Mouse (Mus musculus): ENCODE results near the gene Ampd1.
A peak's percentile ranks its signal among the peaks of the same experiment; 100 is the strongest.

Gene Ampd1

GRCm38 (mm10) chr3:103073771-103074170 lies at the start of gene Ampd1:
TSS of gene Ampd1 (plus strand) at chr3:103074014.
- no peak for DNase-seq (ENCODE audit: low spot score)

- DNase-seq (ENCODE audit: low spot score): no peak
Observed at GRCm38 (mm10) chr3:103026174-103026573, 47.6 kb upstream of the Ampd1 start.

- no peak for DNase-seq (ENCODE audit: low spot score)
Observed at GRCm38 (mm10) chr3:103040285-103040684, 33.5 kb upstream of the Ampd1 start.

GRCm38 (mm10) chr3:103040861-103041379 lies 32.9 kb upstream of the Ampd1 start:
- no peak for DNase-seq (ENCODE audit: low spot score)

- no peak for DNase-seq (ENCODE audit: low spot score)
Observed at GRCm38 (mm10) chr3:103056016-103056595, 17.7 kb upstream of the Ampd1 start.

- peak; percentile 13 for DNase-seq (ENCODE audit: low spot score)
Observed at GRCm38 (mm10) chr3:103057752-103058151, 16.1 kb upstream of the Ampd1 start.

- peak; percentile 96 for DNase-seq (ENCODE audit: low spot score)
Observed at GRCm38 (mm10) chr3:103058207-103059157, 15.3 kb upstream of the Ampd1 start, which contains the start of gene Nras. TSS of gene Nras (plus strand) at chr3:103058285.

GRCm38 (mm10) chr3:103066927-103067326 lies 6.9 kb upstream of the Ampd1 start:
- DNase-seq (ENCODE audit: low spot score): no peak

- DNase-seq (ENCODE audit: low spot score): no peak
Observed at GRCm38 (mm10) chr3:103068971-103069370, 4.8 kb upstream of the Ampd1 start.

- no peak for DNase-seq (ENCODE audit: low spot score)
Observed at GRCm38 (mm10) chr3:103075871-103076270, 2.1 kb downstream of the Ampd1 start.

GRCm38 (mm10) chr3:103076476-103076875 lies 2.7 kb downstream of the Ampd1 start:
- no peak for DNase-seq (ENCODE audit: low spot score)

- no peak for DNase-seq (ENCODE audit: low spot score)
Observed at GRCm38 (mm10) chr3:103079301-103079700, 5.5 kb downstream of the Ampd1 start.

GRCm38 (mm10) chr3:103081051-103081450 lies 7.2 kb downstream of the Ampd1 start:
- no peak for DNase-seq (ENCODE audit: low spot score)

GRCm38 (mm10) chr3:103081861-103082453 lies 8.1 kb downstream of the Ampd1 start:
- DNase-seq (ENCODE audit: low spot score): no peak

- no peak for DNase-seq (ENCODE audit: low spot score)
Observed at GRCm38 (mm10) chr3:103082761-103083160, 8.9 kb downstream of the Ampd1 start.

GRCm38 (mm10) chr3:103085986-103086385 lies 12.2 kb downstream of the Ampd1 start:
- no peak for DNase-seq (ENCODE audit: low spot score)

GRCm38 (mm10) chr3:103091753-103092152 lies 17.9 kb downstream of the Ampd1 start:
- no peak for DNase-seq (ENCODE audit: low spot score)

- DNase-seq (ENCODE audit: low spot score): no peak
Observed at GRCm38 (mm10) chr3:103098662-103099061, 24.8 kb downstream of the Ampd1 start.

GRCm38 (mm10) chr3:103099667-103100066 lies 25.9 kb downstream of the Ampd1 start:
- no peak for DNase-seq (ENCODE audit: low spot score)

GRCm38 (mm10) chr3:103100735-103101134 lies 26.9 kb downstream of the Ampd1 start:
- DNase-seq (ENCODE audit: low spot score): no peak

- DNase-seq (ENCODE audit: low spot score): no peak
Observed at GRCm38 (mm10) chr3:103101194-103101593, 27.4 kb downstream of the Ampd1 start.

- DNase-seq (ENCODE audit: low spot score): peak; percentile 25
Observed at GRCm38 (mm10) chr3:103101909-103102308, 28.1 kb downstream of the Ampd1 start.

All from urinary bladder, postnatal 14 days (tissue).